Mouse (Mus musculus) forebrain, embryonic 12.5 days (tissue): ENCODE measurements around the gene Tango6. TPM values are rescaled to one million over a fixed set of nuclear protein-coding genes. Genes with fewer than 3 reads are reported as not detected.
A peak's percentile ranks its signal among the peaks of the same experiment; 100 is the strongest.

Source experiments
- ATAC-seq: fragments of 200-750 bp; cut with Nextera tagmentation; 2 replicates; pipeline ENCODE4 v1.8.0; 2017; ENCODE audit warnings: moderate TSS enrichment; ENCODE audit not compliant: low FRiP score
- H3K27ac ChIP-seq: fragments of 300-500 bp; sonication (generic); 2 replicates; pipeline ENCODE4 v1.5.1; 2016; ENCODE audit warnings: mild to moderate bottlenecking
- H3K27me3 ChIP-seq: fragments of 300-500 bp; sonication (generic); 2 replicates; pipeline ENCODE4 v1.6.1; 2016; ENCODE audit warnings: mild to moderate bottlenecking
- H3K36me3 ChIP-seq: fragments of 300-500 bp; sonication (generic); replicated peaks from 2 replicates; pipeline ENCODE4 v1.6.1; 2016; ENCODE audit warnings: mild to moderate bottlenecking
- H3K4me1 ChIP-seq: fragments of 300-500 bp; sonication (generic); 2 replicates; pipeline ENCODE4 v1.6.1; 2016
- H3K4me2 ChIP-seq: fragments of 300-500 bp; sonication (generic); 2 replicates; pipeline ENCODE4 v1.6.1; 2016; ENCODE audit warnings: mild to moderate bottlenecking, moderate library complexity
- H3K4me3 ChIP-seq: fragments of 300-500 bp; sonication (generic); replicated peaks from 2 replicates; pipeline ENCODE4 v1.5.1; 2016; ENCODE audit warnings: mild to moderate bottlenecking
- H3K9ac ChIP-seq: fragments of 300-500 bp; sonication (generic); 2 replicates; pipeline ENCODE4 v1.6.1; 2016; ENCODE audit warnings: mild to moderate bottlenecking
- H3K9me3 ChIP-seq: fragments of 300-500 bp; sonication (generic); 2 replicates; pipeline ENCODE4 v1.6.1; 2016
- WGBS: fragments of 180-500 bp; shearing (Covaris S2); methylation state at CpG from one replicate; pipeline ENCODE4 v1.1.7; 2016; 5-methylcytosine and 5-hydroxymethylcytosine counted together
- polyA plus RNA-seq: library from polyadenylated mRNA; unstranded; fragments of >200 nt; fragmentation: Nextera tagmentation; extraction: Ambion mirVana; gene quantifications from 2 replicates; pipeline ENCODE4 v1.2.1, GENCODE M21; 2016

The Tango6 gene
- polyA plus RNA-seq, 1 experiment from 2014 or later = 9.9 TPM

DNA sequence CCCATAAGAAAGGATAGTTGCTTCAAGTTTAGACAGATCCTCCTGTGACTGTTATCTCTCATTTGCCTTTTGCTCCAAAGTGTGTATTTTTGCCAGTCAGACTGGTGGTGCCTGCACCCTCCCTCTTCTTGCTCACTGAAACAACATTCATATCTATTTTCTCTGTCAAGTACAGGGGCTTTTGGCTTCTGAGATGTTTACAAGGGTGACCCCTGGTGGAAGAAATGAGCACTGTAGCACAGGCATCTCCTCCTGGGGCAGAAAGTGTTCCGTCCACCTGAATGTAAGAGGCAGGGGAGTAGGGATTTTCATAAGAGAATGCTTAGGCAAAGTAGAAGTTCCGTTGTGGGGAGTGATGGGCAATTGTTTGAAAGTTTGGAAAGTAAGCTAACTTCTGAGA lies 35.5 kb upstream of the Tango6 start:
- Histone ChIP-seq H3K27me3 (no peaks in the 10 kb centered on the region), H3K9ac (no peak overlapping the region), H3K4me2 (no peak overlapping the region), H3K4me3 (no peak overlapping the region), H3K4me1 (no peaks in the 10 kb centered on the region), H3K27ac (no peak overlapping the region), H3K36me3 (no peaks in the 10 kb centered on the region), H3K9me3 (no peaks in the 10 kb centered on the region)
- WGBS = 44% methylated on average over 2 of the region's 2 CpGs
- ATAC-seq = 0 out of 2 replicates have a peak, but pooled peaks have one; percentile 44

DNA sequence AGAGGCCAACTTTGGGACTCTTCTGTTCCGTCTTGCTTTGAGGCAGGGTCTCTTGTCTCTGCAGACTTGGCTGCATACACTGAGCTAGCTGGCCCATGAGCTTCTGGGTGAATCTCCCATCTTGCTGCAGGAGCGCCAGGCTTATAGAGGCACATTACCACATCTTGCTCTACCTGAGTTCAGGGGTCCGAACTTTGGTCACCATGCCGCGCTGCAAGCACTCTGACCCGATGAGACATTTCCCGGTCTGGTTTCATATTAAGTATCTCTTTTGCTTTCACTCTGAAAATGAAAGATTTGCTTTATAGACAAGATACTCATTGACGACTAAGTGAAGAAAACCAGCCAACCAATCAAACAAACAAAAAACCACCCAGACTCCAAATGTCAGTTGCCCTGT lies 34.4 kb upstream of the Tango6 start:
- Histone ChIP-seq H3K27ac (no peak overlapping the region), H3K9me3 (no peaks in the 10 kb centered on the region), H3K4me1 (no peaks in the 10 kb centered on the region), H3K27me3 (no peaks in the 10 kb centered on the region), H3K4me3 (no peak overlapping the region), H3K9ac (no peak overlapping the region), H3K4me2 (no peak overlapping the region), H3K36me3 (no peaks in the 10 kb centered on the region)
- 96% methylated on average over 8 of the region's 8 CpGs for WGBS
- ATAC-seq = no peak

DNA sequence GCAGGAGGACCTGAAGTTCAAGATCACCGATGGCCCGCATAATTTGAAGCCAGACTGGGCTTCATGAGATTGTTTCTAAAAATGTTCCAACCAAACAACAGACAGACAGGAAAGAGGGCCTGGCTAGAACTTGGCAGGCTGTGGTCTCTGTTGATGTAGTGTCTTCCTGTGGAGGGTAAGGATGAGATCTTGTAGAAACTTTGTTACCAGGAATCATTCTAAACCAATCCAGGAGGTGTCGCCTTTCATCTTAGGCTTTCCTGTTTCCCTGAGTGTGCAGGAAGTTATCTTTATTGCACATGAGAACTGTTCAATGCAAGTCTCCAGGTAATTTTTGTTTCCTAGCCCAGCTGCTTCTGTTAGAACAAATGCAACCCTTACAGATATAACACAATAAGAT lies 30.9 kb upstream of the Tango6 start:
- 92% methylated on average over 3 of the region's 3 CpGs for WGBS
- Histone ChIP-seq H3K4me1 (no peaks in the 10 kb centered on the region), H3K9ac (no peak overlapping the region), H3K27ac (no peak overlapping the region), H3K4me2 (no peak overlapping the region), H3K9me3 (no peaks in the 10 kb centered on the region), H3K27me3 (no peaks in the 10 kb centered on the region), H3K36me3 (no peaks in the 10 kb centered on the region), H3K4me3 (no peak overlapping the region)
- ATAC-seq = no peak

DNA sequence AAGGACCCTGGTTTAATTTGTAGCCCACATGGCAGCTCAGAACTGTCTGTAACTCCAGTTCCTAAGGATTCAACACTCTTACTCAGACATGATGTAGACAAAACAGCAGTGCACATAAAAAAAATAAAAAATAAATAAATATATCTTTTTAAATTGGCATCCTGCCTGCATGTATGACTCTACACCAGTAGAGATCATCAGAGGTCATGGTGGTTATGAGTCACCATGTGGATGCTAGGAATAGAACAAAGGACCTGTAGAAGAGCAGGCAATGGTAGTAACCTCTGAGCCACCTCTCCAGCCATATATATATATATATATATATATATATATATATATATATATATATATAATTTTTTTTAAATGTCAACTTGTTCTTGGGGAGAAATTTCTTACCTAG lies 26.8 kb upstream of the Tango6 start:
- H3K4me2 ChIP-seq = no peak overlapping the region
- H3K27ac ChIP-seq = no peak overlapping the region
- no peaks in the 10 kb centered on the region for H3K4me1 ChIP-seq
- H3K9me3 ChIP-seq = no peaks in the 10 kb centered on the region
- no peak overlapping the region for H3K4me3 ChIP-seq
- H3K27me3 ChIP-seq = no peaks in the 10 kb centered on the region
- no peak overlapping the region for H3K9ac ChIP-seq
- no peaks in the 10 kb centered on the region for H3K36me3 ChIP-seq
- ATAC-seq = no peak

DNA sequence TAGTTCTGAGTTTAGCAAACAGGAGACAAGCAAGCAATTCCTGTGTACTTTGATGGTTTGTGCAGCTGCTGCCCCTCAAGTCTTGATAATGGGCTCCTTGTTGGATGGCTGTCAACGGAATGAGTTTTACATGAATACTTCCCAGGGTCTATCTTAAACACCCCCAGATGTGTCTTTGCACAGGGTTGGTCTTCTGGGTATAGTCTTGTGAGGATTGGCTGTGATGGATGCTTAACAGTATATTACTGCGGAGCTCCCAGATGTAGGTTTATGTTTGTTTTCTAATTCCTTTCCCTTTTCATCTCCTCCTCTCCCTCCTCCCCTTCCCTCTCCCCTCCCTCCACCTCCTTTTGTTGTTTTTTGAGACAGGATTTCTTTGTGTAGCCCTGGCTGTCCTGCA lies 10.1 kb upstream of the Tango6 start:
- Histone ChIP-seq H3K9ac (no peak overlapping the region), H3K9me3 (no peaks in the 10 kb centered on the region), H3K36me3 (no peaks in the 10 kb centered on the region), H3K27me3 (no peaks in the 10 kb centered on the region), H3K4me3 (no peak overlapping the region), H3K27ac (no peak overlapping the region), H3K4me2 (no peak overlapping the region), H3K4me1 (no peaks in the 10 kb centered on the region)
- ATAC-seq = no peak
- 70% methylated on average over 2 of the region's 2 CpGs for WGBS

DNA sequence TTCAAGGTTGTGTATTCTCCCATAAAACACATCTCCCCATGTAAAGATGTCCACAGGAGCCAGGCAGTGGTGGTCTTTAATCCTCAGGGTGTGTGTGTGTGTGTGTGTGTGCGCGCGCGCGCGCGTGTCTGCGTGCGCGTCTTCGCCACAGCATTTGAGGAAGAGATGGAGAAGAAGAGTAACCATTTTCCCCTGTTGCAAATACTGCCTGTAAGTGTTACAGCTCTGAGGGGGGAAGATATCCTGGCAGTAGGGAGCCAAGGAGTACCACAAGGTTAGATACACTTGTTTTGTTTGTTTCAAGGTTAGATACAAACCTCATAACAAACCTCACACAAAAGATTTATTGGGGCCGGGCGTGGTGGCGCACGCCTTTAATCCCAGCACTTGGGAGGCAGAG lies 8.6 kb upstream of the Tango6 start:
- 97% methylated on average over 15 of the region's 15 CpGs for WGBS
- no peak overlapping the region for H3K4me3 ChIP-seq
- ATAC-seq = no peak
- H3K9ac ChIP-seq = no peak overlapping the region
- H3K9me3 ChIP-seq = no peaks in the 10 kb centered on the region
- no peaks in the 10 kb centered on the region for H3K36me3 ChIP-seq
- H3K4me1 ChIP-seq = no peaks in the 10 kb centered on the region
- H3K27ac ChIP-seq = no peak overlapping the region
- no peak overlapping the region for H3K4me2 ChIP-seq
- no peaks in the 10 kb centered on the region for H3K27me3 ChIP-seq

DNA sequence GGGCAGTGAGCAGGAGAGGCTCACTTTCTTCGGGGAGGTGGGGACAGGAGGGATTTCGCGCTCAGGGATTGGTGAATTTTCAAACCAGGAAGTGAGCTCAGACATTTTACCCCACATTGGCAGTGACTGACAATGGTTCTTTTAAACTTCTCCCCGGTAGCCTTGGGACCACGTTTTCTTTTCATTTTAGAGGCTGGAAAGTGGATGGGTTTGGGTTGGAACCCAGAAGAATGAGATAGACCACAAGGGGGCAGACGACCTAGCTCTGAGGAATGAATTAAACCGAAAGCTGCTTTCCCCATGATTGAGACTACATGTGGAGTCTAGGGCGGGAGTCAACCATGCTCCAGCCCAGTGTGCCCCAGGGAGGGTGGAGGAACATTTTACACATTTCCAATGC lies 8.0 kb upstream of the Tango6 start:
- H3K36me3 ChIP-seq = no peaks in the 10 kb centered on the region
- no peaks in the 10 kb centered on the region for H3K4me1 ChIP-seq
- no peaks in the 10 kb centered on the region for H3K27me3 ChIP-seq
- H3K4me2 ChIP-seq = no peak overlapping the region
- no peaks in the 10 kb centered on the region for H3K9me3 ChIP-seq
- H3K27ac ChIP-seq = no peak overlapping the region
- ATAC-seq = no peak
- WGBS = 79% methylated on average over 8 of the region's 8 CpGs
- H3K4me3 ChIP-seq = no peak overlapping the region
- no peak overlapping the region for H3K9ac ChIP-seq

DNA sequence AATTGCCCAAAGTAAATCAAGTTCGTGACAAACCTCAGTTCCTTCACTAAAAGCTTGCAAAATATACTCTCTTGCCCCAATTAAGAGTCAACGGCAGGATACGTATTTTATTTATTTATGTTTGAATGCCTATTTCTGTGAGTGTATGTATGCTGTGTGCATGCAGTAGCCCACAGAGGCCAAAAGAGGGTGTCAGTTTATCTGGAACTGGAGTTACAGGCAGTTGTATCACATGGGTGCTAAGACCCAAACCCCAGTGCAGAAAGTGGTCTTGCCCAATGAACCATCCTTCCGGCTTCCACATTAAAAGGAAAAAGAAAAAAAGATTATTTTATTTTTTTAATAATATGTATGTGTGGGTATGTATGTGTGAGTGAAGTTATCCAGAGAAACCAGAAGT lies 1.5 kb downstream of the Tango6 start:
- Histone ChIP-seq H3K4me1 (no peaks in the 10 kb centered on the region; the same call in 1 of the 2 replicates), H3K9ac (no peak overlapping the region), H3K9me3 (no peaks in the 10 kb centered on the region), H3K27ac (no peak overlapping the region), H3K27me3 (no peaks in the 10 kb centered on the region), H3K4me2 (no peak overlapping the region), H3K4me3 (no peak overlapping the region), H3K36me3 (0 out of 2 replicates have a peak, but pooled peaks cover 4% of the 10 kb centered on the region)
- 98% methylated on average over 4 of the region's 4 CpGs for WGBS
- ATAC-seq = no peak

DNA sequence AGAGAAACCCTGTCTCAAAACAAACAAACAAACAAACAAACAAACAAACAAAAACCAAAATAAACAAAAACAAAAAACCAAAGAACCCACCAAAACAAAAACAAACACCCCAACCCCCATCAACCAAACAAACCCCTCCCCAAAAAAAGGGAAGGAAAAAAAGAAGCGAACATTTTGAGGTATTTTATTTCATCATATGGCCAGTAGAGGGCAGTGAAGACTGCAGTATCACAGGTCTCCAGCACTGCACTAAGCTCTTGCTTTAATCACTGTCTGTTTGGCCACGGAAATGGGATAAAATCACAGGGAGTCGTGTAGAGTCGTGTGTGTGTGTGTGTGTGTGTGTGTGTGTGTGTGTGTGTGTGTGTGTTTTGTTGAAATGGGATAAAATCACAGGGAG lies 4.6 kb downstream of the Tango6 start:
- no peaks in the 10 kb centered on the region for H3K27me3 ChIP-seq
- no peaks in the 10 kb centered on the region for H3K9me3 ChIP-seq
- H3K36me3 ChIP-seq = 0 out of 2 replicates have a peak, but pooled peaks cover 5% of the 10 kb centered on the region
- no peak overlapping the region for H3K4me2 ChIP-seq
- no peak overlapping the region for H3K4me3 ChIP-seq
- peak; percentile 48; the same call in 1 of the 2 replicates for ATAC-seq
- WGBS = 7% methylated on average over 4 of the region's 4 CpGs
- H3K27ac ChIP-seq = no peak overlapping the region
- no peak overlapping the region for H3K9ac ChIP-seq
- H3K4me1 ChIP-seq = no peaks in the 10 kb centered on the region; the same call in 1 of the 2 replicates

DNA sequence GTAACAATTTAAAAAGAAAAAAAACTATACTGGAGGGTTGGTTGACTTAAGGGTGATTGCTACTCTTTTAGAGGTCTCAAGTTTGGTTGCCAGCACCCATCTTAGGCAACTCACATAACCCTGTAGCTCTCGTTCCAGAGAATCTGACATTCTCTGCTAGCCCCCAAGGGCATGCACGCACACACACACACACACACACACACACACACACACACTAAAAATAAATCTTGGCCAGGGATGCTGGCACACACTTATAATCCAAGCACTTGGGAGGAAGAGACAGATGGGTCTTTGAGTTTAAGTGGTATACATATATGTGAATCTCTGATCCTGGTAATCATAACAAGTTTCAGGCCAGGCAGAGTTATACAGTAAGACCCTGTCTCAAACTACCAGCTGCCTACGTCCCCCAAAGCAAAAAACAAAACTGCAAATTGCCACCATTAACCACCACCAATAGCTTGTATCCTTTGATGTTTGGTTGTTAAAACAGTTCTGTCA lies 14.9 kb downstream of the Tango6 start:
- H3K9me3 ChIP-seq = no peaks in the 10 kb centered on the region
- H3K4me2 ChIP-seq = no peak overlapping the region
- H3K27ac ChIP-seq = no peak overlapping the region
- no peaks in the 10 kb centered on the region for H3K27me3 ChIP-seq
- 83% methylated on average over 3 of the region's 3 CpGs for WGBS
- H3K9ac ChIP-seq = no peak overlapping the region
- ATAC-seq = no peak
- no peak overlapping the region for H3K4me3 ChIP-seq
- H3K36me3 ChIP-seq = peaks cover 42% of the 10 kb centered on the region
- H3K4me1 ChIP-seq = no peaks in the 10 kb centered on the region

DNA sequence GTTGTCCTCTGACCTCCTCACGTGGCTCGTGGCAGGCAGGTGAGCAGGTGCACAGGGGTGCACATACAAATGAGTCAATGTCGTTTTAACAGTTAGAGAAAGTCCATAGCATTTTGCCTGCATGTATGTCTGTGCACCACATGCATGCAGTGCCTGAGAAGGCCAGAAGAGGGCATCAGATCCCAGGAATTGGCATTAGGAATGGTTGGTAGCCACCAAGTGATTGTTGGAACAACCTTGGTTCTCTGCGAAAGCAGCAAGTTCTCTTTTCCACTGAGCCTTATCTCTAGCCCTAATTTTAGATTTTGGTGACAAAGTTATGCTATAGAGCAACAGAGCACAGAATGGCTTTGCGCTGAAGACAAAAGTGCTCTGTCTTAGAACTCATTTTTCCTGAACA lies 16.7 kb downstream of the Tango6 start:
- no peaks in the 10 kb centered on the region for H3K9me3 ChIP-seq
- no peak overlapping the region for H3K4me2 ChIP-seq
- peaks cover 42% of the 10 kb centered on the region for H3K36me3 ChIP-seq
- no peak for ATAC-seq
- no peak overlapping the region for H3K27ac ChIP-seq
- 72% methylated on average over 5 of the region's 5 CpGs for WGBS
- H3K4me3 ChIP-seq = no peak overlapping the region
- no peak overlapping the region for H3K9ac ChIP-seq
- no peaks in the 10 kb centered on the region for H3K4me1 ChIP-seq
- no peaks in the 10 kb centered on the region for H3K27me3 ChIP-seq

DNA sequence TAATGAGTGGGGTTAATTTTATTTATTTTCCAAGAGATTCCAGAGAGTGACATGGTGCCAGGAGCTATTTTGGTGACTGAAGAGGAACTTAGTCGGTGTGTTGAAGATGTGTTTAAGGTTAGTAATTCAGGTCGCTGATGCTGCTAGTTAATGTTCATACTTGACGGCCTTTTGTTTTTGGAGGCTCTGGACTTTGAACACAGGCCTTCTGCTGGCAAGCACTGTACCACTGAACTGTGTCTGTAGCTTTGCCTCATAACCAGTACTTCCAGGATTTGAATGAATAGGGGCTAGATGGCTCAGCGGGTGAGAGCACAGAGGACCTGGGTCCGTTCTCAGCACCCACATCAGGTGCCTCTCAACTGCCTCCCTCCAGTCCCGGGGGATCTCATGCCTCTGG lies 17.3 kb downstream of the Tango6 start:
- Histone ChIP-seq H3K4me3 (no peak overlapping the region), H3K9me3 (no peaks in the 10 kb centered on the region), H3K9ac (no peak overlapping the region), H3K4me2 (no peak overlapping the region), H3K4me1 (no peaks in the 10 kb centered on the region), H3K27ac (no peak overlapping the region), H3K36me3 (peaks cover 40% of the 10 kb centered on the region), H3K27me3 (no peaks in the 10 kb centered on the region)
- no peak for ATAC-seq
- 94% methylated on average over 6 of the region's 6 CpGs for WGBS

DNA sequence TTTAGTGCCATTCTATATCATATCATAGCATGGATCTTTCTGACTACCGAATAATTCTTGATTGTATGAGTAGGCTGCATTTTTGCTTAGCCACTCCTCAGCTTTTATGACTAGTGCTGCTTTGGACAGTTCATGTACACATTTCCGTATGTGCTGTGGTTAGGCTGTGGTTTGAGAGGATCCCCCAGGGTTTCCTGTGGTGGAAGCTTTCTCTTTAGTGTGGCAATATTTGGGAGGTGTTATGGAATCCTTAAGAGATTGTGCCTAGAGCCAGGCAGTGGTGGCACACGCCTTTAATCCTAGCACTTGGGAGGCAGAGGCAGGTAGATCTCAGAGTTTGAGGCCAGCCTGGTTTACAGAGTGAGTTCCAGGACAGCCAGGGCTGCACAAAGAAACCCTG lies 18.5 kb downstream of the Tango6 start:
- Histone ChIP-seq H3K4me3 (no peak overlapping the region), H3K9ac (no peak overlapping the region), H3K4me1 (no peaks in the 10 kb centered on the region), H3K36me3 (peaks cover 37% of the 10 kb centered on the region), H3K9me3 (no peaks in the 10 kb centered on the region), H3K27me3 (no peaks in the 10 kb centered on the region), H3K27ac (no peak overlapping the region), H3K4me2 (no peak overlapping the region)
- 90% methylated on average over 3 of the region's 3 CpGs for WGBS
- ATAC-seq = no peak
